Mouse (Mus musculus) olfactory bulb, adult 2 months (tissue): ENCODE data around the gene Rab27a.

ENCODE experiments used
- CTCF ChIP-seq: fragments of 200-500 bp; IDR thresholded peaks from 2 replicates; pipeline ENCODE4 v1.5.1; 2012; ENCODE audit warnings: low read depth, mild to moderate bottlenecking, low read length, moderate library complexity; ENCODE audit not compliant: insufficient read depth
- POLR2A ChIP-seq: fragments of 200-500 bp; IDR thresholded peaks from 2 replicates; pipeline ENCODE4 v1.6.1; 2012; ENCODE audit warnings: mild to moderate bottlenecking, low read depth, low read length, moderate library complexity; ENCODE audit not compliant: insufficient read depth

DNA sequence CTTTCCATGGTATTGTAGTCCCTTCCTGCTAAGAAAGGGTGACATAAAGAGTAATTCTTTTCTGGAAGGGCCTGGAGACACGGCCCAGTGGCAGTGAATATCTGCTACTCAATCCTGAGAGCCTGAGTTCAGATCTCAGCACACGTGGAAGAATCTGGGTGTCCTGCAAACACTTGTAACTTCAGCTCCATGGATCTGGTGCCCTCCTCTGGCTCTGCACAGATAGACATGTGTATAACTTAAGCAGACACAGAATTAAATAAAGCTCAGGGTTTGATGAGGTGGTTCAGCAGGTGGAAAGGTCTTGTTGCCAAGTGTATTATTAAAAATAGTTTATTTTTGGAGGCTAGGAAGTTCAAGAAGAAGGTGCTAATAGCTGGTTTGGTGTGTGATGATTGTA is 44.2 kb upstream of the Rab27a start:
- TF ChIP-seq POLR2A, result no peak
- TF ChIP-seq CTCF, result no peak
